Mouse (Mus musculus) left cerebral cortex, adult 18-20 months (tissue): ENCODE measurements at regions not wholly inside any gene's neighbourhood (a gene's known extent, or its start where the extent isn't known, plus 50 kb on each side); places are given as distances from the start of the nearest gene placed in this dataset.

Experiments used
- DNase-seq, 2 experiments: peaks; one replicate each; pipeline ENCODE4 v3.0.0; 2021 to 2022; ENCODE audit warnings: low spot score in 2 of 2, mixed read lengths in 1 of 2

- no peak for DNase-seq
These were observed 121.1 kb upstream of the Kcnip4 start for GRCm38 (mm10) chr5:49645781-49646180.

- no peak for DNase-seq
These were observed 119.9 kb upstream of the Kcnip4 start for GRCm38 (mm10) chr5:49644606-49645005.

- DNase-seq: no peak
These were observed 117.7 kb upstream of the Kcnip4 start for GRCm38 (mm10) chr5:49642439-49642838.

- no peak for DNase-seq
These were observed 116.6 kb upstream of the Kcnip4 start for GRCm38 (mm10) chr5:49641206-49641830.

- no peak for DNase-seq
These were observed 114.9 kb upstream of the Kcnip4 start for GRCm38 (mm10) chr5:49639637-49640036.

GRCm38 (mm10) chr5:49620152-49620551, 95.4 kb upstream of the Kcnip4 start:
- DNase-seq: no peak

- no peak for DNase-seq
These were observed 82.1 kb upstream of the Kcnip4 start for GRCm38 (mm10) chr5:49606761-49607160.

GRCm38 (mm10) chr5:49580777-49581176, 56.1 kb upstream of the Kcnip4 start:
- DNase-seq: no peak

- DNase-seq: no peak
These were observed 51.2 kb upstream of the Kcnip4 start for GRCm38 (mm10) chr5:49575901-49576300.
